Mouse (Mus musculus): ENCODE data around the gene Ep400. TPM values are rescaled to one million over a fixed set of nuclear protein-coding genes. Genes with fewer than 3 reads are reported as not detected.
"Not testable (repeated sequence)": the region's sequence is repeated elsewhere in the genome, so short reads cannot be mapped to it uniquely, and the experiment has no call there.

The Ep400 gene
- polyA plus RNA-seq, 1 experiment from 2014 or later: 29.8 TPM

- Histone ChIP-seq H3K27ac (no peak overlapping the region), H3K4me1 (peaks cover 15% of the 10 kb centered on the region), H3K4me3 (replicated peaks) (no peak overlapping the region), H3K9ac (no peak overlapping the region), H3K27me3 (replicated peaks) (no peaks in the 10 kb centered on the region), H3K4me2 (no peak overlapping the region), H3K36me3 (peaks cover 34% of the 10 kb centered on the region), H3K9me3 (no peaks in the 10 kb centered on the region)
- ATAC-seq (ENCODE audit: insufficient read depth, low FRiP score, low read depth): no peak
- WGBS: 92% methylated on average over 12 of the region's 12 CpGs
These were observed 7.7 kb upstream of the Ep400 start for GRCm38 (mm10) chr5:110778263-110778662.

- H3K36me3 ChIP-seq: peaks cover 35% of the 10 kb centered on the region
- H3K4me3 ChIP-seq (replicated peaks): no peak overlapping the region
- no peak overlapping the region for H3K4me2 ChIP-seq
- H3K9me3 ChIP-seq: no peaks in the 10 kb centered on the region
- WGBS: 86% methylated on average over 2 of the region's 2 CpGs
- no peak overlapping the region for H3K9ac ChIP-seq
- H3K27me3 ChIP-seq (replicated peaks): no peaks in the 10 kb centered on the region
- no peak for ATAC-seq (ENCODE audit: insufficient read depth, low FRiP score, low read depth)
- H3K4me1 ChIP-seq: peaks cover 14% of the 10 kb centered on the region
- H3K27ac ChIP-seq: no peak overlapping the region
These were observed 5.6 kb upstream of the Ep400 start for GRCm38 (mm10) chr5:110776141-110776540.

GRCm38 (mm10) chr5:110774511-110774910 lies 4.0 kb upstream of the Ep400 start:
- Histone ChIP-seq H3K27ac (no peak overlapping the region), H3K4me3 (replicated peaks) (no peak overlapping the region), H3K4me2 (no peak overlapping the region), H3K9ac (no peak overlapping the region), H3K36me3 (peaks cover 35% of the 10 kb centered on the region), H3K9me3 (no peaks in the 10 kb centered on the region), H3K27me3 (replicated peaks) (no peaks in the 10 kb centered on the region), H3K4me1 (peaks cover 7% of the 10 kb centered on the region)
- ATAC-seq (ENCODE audit: insufficient read depth, low FRiP score, low read depth): no peak
- 95% methylated on average over 11 of the region's 11 CpGs for WGBS

GRCm38 (mm10) chr5:110772945-110773344 lies 2.4 kb upstream of the Ep400 start:
- H3K4me1 ChIP-seq; H3K4me2 ChIP-seq; H3K4me3 ChIP-seq (replicated peaks); H3K9ac ChIP-seq; H3K9me3 ChIP-seq; H3K27me3 ChIP-seq (replicated peaks); ATAC-seq (ENCODE audit: insufficient read depth, low FRiP score, low read depth); H3K27ac ChIP-seq: not testable (repeated sequence)
- H3K36me3 ChIP-seq: peaks cover 31% of the 10 kb centered on the region
- 90% methylated on average over 10 of the region's 10 CpGs for WGBS

- H3K9ac ChIP-seq: peak overlapping the region; percentile 96
- H3K36me3 ChIP-seq: peaks cover 15% of the 10 kb centered on the region
- peak; percentile 45 for ATAC-seq (ENCODE audit: insufficient read depth, low FRiP score, low read depth)
- H3K4me2 ChIP-seq: peak overlapping the region; percentile 66
- 0 out of 2 replicates have a peak, but pooled peaks cover 7% of the 10 kb centered on the region for H3K4me1 ChIP-seq
- H3K27ac ChIP-seq: peak overlapping the region; percentile 98
- H3K9me3 ChIP-seq: no peaks in the 10 kb centered on the region
- H3K27me3 ChIP-seq (replicated peaks): no peaks in the 10 kb centered on the region
- H3K4me3 ChIP-seq (replicated peaks): peak overlapping the region; percentile 90
- WGBS: under 1% methylated on average over 45 of the region's 58 CpGs
These were observed 479 bp downstream of the Ep400 start for GRCm38 (mm10) chr5:110770031-110770445.

GRCm38 (mm10) chr5:110769272-110769671 lies 1.2 kb downstream of the Ep400 start:
- Histone ChIP-seq H3K4me2 (peak overlapping the region; percentile 66), H3K27ac (no peak overlapping the region), H3K36me3 (peaks cover 7% of the 10 kb centered on the region; the same call in 1 of the 2 replicates), H3K9ac (peak overlapping the region; percentile 96; the same call in 1 of the 2 replicates), H3K4me3 (replicated peaks) (peak overlapping the region; percentile 90), H3K9me3 (no peaks in the 10 kb centered on the region), H3K4me1 (0 out of 2 replicates have a peak, but pooled peaks cover 7% of the 10 kb centered on the region), H3K27me3 (replicated peaks) (no peaks in the 10 kb centered on the region)
- ATAC-seq (ENCODE audit: insufficient read depth, low FRiP score, low read depth): no peak
- 48% methylated on average over 4 of the region's 4 CpGs for WGBS

- H3K27ac ChIP-seq: no peak overlapping the region
- WGBS: 93% methylated on average over 8 of the region's 8 CpGs
- no peaks in the 10 kb centered on the region for H3K36me3 ChIP-seq
- no peak overlapping the region for H3K9ac ChIP-seq
- H3K9me3 ChIP-seq: no peaks in the 10 kb centered on the region
- no peaks in the 10 kb centered on the region for H3K27me3 ChIP-seq (replicated peaks)
- no peak overlapping the region for H3K4me2 ChIP-seq
- H3K4me3 ChIP-seq (replicated peaks): no peak overlapping the region
- 0 out of 2 replicates have a peak, but pooled peaks cover 4% of the 10 kb centered on the region for H3K4me1 ChIP-seq
- ATAC-seq (ENCODE audit: insufficient read depth, low FRiP score, low read depth): no peak
These were observed 6.6 kb downstream of the Ep400 start for GRCm38 (mm10) chr5:110763890-110764289.

- H3K4me2 ChIP-seq: no peak overlapping the region
- no peaks in the 10 kb centered on the region for H3K4me1 ChIP-seq
- WGBS: 81% methylated on average over 1 of the region's 1 CpGs
- no peak overlapping the region for H3K4me3 ChIP-seq (replicated peaks)
- no peak overlapping the region for H3K9ac ChIP-seq
- H3K9me3 ChIP-seq: no peaks in the 10 kb centered on the region
- no peaks in the 10 kb centered on the region for H3K27me3 ChIP-seq (replicated peaks)
- no peak for ATAC-seq (ENCODE audit: insufficient read depth, low FRiP score, low read depth)
- H3K27ac ChIP-seq: no peak overlapping the region
- no peaks in the 10 kb centered on the region for H3K36me3 ChIP-seq
These were observed 25.5 kb downstream of the Ep400 start for GRCm38 (mm10) chr5:110745021-110745420.

GRCm38 (mm10) chr5:110739496-110740275 lies 30.8 kb downstream of the Ep400 start:
- peaks cover 24% of the 10 kb centered on the region for H3K36me3 ChIP-seq

GRCm38 (mm10) chr5:110735606-110736005 lies 34.9 kb downstream of the Ep400 start:
- H3K4me1 ChIP-seq: no peaks in the 10 kb centered on the region
- H3K27me3 ChIP-seq (replicated peaks): no peaks in the 10 kb centered on the region
- no peak overlapping the region for H3K27ac ChIP-seq
- no peak overlapping the region for H3K4me3 ChIP-seq (replicated peaks)
- H3K9ac ChIP-seq: no peak overlapping the region
- WGBS: 90% methylated on average over 1 of the region's 1 CpGs
- no peak for ATAC-seq (ENCODE audit: insufficient read depth, low FRiP score, low read depth)
- H3K4me2 ChIP-seq: no peak overlapping the region
- H3K36me3 ChIP-seq: peaks cover 44% of the 10 kb centered on the region
- no peaks in the 10 kb centered on the region for H3K9me3 ChIP-seq

More at GRCm38 (mm10) chr5:110739496-110740275, 30.8 kb downstream of the Ep400 start:
- no peak for ATAC-seq (ENCODE audit: insufficient read depth, low FRiP score, low read depth)
- H3K9me3 ChIP-seq: no peaks in the 10 kb centered on the region
- WGBS: 91% methylated on average over 7 of the region's 7 CpGs
- H3K4me1 ChIP-seq: no peaks in the 10 kb centered on the region
- H3K9ac ChIP-seq: no peak overlapping the region
- no peak overlapping the region for H3K4me3 ChIP-seq (replicated peaks)
- no peak overlapping the region for H3K4me2 ChIP-seq
- no peak overlapping the region for H3K27ac ChIP-seq
- H3K27me3 ChIP-seq (replicated peaks): no peaks in the 10 kb centered on the region

- no peak overlapping the region for H3K4me2 ChIP-seq
- H3K27ac ChIP-seq: no peak overlapping the region
- H3K4me3 ChIP-seq (replicated peaks): no peak overlapping the region
- H3K9me3 ChIP-seq: no peaks in the 10 kb centered on the region
- no peak for ATAC-seq (ENCODE audit: insufficient read depth, low FRiP score, low read depth)
- no peak overlapping the region for H3K9ac ChIP-seq
- no peaks in the 10 kb centered on the region for H3K4me1 ChIP-seq
- H3K27me3 ChIP-seq (replicated peaks): no peaks in the 10 kb centered on the region
- 93% methylated on average over 4 of the region's 4 CpGs for WGBS
- peaks cover 47% of the 10 kb centered on the region for H3K36me3 ChIP-seq
These were observed 37.2 kb downstream of the Ep400 start for GRCm38 (mm10) chr5:110733231-110733823.

- Histone ChIP-seq H3K27me3 (replicated peaks) (no peaks in the 10 kb centered on the region), H3K4me1 (no peaks in the 10 kb centered on the region), H3K4me3 (replicated peaks) (no peak overlapping the region), H3K9ac (no peak overlapping the region), H3K4me2 (no peak overlapping the region), H3K27ac (no peak overlapping the region), H3K36me3 (peaks cover 46% of the 10 kb centered on the region), H3K9me3 (no peaks in the 10 kb centered on the region)
- WGBS: 89% methylated on average over 2 of the region's 2 CpGs
- no peak for ATAC-seq (ENCODE audit: insufficient read depth, low FRiP score, low read depth)
These were observed 39.3 kb downstream of the Ep400 start for GRCm38 (mm10) chr5:110731227-110731626.
